Mouse (Mus musculus): ENCODE results near the gene Fmr1.

DNA sequence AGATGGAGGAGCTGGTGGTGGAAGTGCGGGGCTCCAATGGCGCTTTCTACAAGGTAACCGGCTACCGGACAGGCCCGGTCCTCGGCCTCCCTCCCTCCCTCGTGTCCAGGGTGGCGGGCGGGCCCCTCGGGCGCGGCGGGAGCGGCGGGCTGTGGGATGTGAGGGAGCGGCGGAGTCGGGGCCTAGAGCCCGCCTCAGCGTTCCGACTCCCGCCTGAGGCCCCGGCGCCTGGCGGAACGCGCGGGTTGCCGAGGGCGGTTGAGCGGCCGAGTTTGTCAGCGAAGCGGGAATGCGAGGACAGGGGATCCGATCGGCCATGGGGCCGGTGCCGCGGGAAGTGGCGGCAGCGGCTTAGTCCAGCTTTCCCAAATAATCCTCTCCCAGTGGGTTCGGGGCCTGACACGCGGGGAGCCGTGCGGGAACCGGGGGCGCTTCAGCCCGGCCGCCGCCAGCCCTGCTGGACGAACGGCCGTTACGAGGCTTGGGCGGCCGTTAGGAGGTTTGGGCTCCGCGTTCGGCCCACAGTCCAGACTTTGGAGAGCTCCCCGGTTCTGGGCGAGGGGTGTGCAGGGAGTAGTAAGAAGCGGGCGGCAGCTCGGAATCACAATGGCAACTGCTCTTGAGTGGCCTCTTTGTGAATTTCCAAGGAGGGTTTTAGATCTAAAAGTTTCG, 610 bp downstream of the Fmr1 start:
- TF ChIP-seq CTCF (IDR thresholded peaks at IDR 0.05; ENCODE audit: extremely low read depth, insufficient read length, insufficient replicate concordance, low read depth, low read length) (no peak), POLR2A (IDR thresholded peaks at IDR 0.05; ENCODE audit: low read depth, low read length) (no peak)

Data from small intestine, adult 2 months (tissue).